Mouse (Mus musculus): Measurements from ENCODE around the gene Aatf.

Aatf gene

GRCm38 (mm10) chr11:84513171-84514116 is at the start of gene Aatf:
Gene Aatf, minus strand, starts transcription at chr11:84513522.
- peak; percentile 97 to 98 for DNase-seq

- DNase-seq, result no peak
Observed at GRCm38 (mm10) chr11:84562758-84563347, 49.5 kb upstream of the Aatf start.

- DNase-seq, result no peak
Observed at GRCm38 (mm10) chr11:84561546-84561945, 48.2 kb upstream of the Aatf start.

GRCm38 (mm10) chr11:84553821-84554450 is 40.6 kb upstream of the Aatf start:
- no peak for DNase-seq

GRCm38 (mm10) chr11:84551296-84551695 is 38.0 kb upstream of the Aatf start:
- DNase-seq, result no peak

- DNase-seq, result no peak
Observed at GRCm38 (mm10) chr11:84549258-84549791, 36.0 kb upstream of the Aatf start.

GRCm38 (mm10) chr11:84548293-84548692 is 35.0 kb upstream of the Aatf start:
- no peak for DNase-seq

GRCm38 (mm10) chr11:84539981-84540380 is 26.7 kb upstream of the Aatf start:
- no peak for DNase-seq

GRCm38 (mm10) chr11:84529797-84530703 is 16.7 kb upstream of the Aatf start:
- no peak for DNase-seq

- DNase-seq, result no peak
Observed at GRCm38 (mm10) chr11:84529143-84529755, 15.9 kb upstream of the Aatf start.

- peak in 1 of 2 experiments; percentile 15 for DNase-seq
Observed at GRCm38 (mm10) chr11:84526976-84527860, 13.9 kb upstream of the Aatf start.

GRCm38 (mm10) chr11:84526451-84526850 is 13.1 kb upstream of the Aatf start:
- DNase-seq, result peak in 1 of 2 experiments; percentile 13

- DNase-seq, result peak; percentile 36 to 42
Observed at GRCm38 (mm10) chr11:84525421-84526274, 12.3 kb upstream of the Aatf start, which contains the start of gene Lhx1. Gene Lhx1, minus strand, starts transcription at chr11:84525535.

GRCm38 (mm10) chr11:84524511-84525270 is 11.4 kb upstream of the Aatf start:
- peak in 1 of 2 experiments; percentile 21 for DNase-seq

GRCm38 (mm10) chr11:84523841-84524510 is 10.7 kb upstream of the Aatf start:
- peak; percentile 34 to 36 for DNase-seq

- DNase-seq, result no peak
Observed at GRCm38 (mm10) chr11:84523321-84523831, 10.1 kb upstream of the Aatf start.

GRCm38 (mm10) chr11:84522577-84523320 is 9.4 kb upstream of the Aatf start:
- peak in 1 of 2 experiments; percentile 41 for DNase-seq

Measured in B cell, adult 2 months (primary cell).